Mouse (Mus musculus): Measurements from ENCODE around the gene Rad51ap2.

The Rad51ap2 gene

DNA sequence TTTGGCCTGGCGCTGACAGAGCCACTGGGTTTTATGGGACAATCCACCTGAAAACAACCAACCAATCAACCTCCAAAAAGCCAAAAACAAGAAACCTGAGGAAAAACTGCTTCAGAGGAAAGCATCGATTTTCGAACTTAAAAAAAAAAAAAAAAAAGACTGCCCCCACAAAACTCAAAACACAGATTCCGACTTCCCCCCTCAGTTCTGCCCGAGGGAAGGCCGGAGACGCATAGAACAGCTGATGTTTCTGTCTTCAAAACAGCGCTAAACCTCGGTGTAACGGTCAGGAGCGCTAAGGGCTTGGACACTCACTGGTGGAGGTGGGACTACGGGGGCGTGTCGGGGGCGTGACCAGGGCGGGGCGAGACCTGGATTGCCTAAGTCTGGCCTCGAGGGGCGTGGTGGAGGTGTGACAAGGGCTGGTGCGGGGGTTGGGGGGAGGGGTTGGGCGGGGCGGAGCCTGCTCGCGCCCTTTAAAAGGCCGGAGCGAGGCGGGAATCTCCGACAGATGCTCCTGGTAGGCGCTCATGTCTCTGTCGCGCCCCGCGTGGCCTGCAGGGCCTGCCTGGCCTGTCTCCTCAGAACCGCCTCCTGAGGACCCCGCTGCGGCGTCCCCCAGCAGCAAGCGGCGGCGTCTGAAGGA lies at the start of gene Rad51ap2:
Gene Rad51ap2 (plus strand): TSS at position 531 of the 646 bp plus-strand sequence.
- peak; percentile 98 for DNase-seq

DNA sequence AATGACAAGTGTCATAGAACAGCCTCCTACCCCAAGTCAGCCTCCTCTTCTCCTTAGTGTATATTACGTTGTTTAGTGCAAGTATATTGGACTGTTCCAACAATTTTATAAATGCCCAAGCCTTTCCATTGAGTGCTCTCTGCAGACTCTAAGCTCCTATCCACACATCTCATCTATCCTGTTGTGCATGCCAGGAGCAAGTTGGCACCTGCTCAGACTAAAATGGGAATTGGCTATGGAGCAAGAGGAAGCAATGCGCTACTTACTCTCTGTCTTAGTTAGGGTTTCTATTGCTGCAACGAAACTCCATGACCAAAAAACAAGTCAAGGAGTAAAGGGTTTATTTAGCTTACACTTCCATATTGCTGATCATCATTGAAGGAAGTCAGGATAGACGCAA lies 48.2 kb upstream of the Rad51ap2 start:
- DNase-seq = peak; percentile 78

DNA sequence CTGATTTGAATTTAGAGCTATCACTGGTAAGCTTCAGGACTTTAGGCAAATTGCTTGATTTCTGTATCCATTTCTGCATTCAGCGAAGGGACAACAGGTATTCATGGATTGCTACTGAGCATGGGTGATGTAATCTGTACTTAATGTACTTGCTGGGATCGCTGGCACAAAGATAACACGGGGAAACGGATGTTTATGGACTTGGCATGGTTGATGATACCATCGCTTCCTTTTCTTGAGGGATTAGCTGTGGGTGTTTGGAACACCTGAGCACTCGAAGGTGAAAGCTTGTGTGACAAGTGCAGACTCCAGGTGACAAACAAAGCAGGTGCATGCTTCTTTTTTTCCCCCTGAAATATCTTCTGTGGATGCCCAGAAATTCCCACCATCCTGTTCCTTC lies 37.8 kb upstream of the Rad51ap2 start:
- DNase-seq = peak; percentile 61

DNA sequence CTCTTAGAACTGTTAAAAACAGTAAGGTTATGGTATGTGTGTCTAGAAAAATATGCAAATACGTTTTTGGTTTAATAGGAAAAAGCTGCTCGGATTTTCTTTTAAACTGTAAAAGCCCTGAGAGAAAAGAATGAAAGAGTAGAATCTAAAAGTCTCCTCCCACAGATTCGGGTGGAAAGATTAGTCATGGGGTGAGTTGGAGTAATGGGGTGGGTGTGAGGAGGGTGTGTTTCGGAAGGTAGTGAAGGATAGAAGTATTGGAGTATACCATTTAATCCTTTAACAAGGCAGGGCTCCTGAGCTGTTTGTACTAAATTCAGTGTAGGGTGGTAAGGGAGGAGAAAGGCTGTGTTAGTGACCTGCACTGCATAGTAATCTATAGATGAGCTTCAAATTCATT lies 28.5 kb upstream of the Rad51ap2 start:
- no peak for DNase-seq

DNA sequence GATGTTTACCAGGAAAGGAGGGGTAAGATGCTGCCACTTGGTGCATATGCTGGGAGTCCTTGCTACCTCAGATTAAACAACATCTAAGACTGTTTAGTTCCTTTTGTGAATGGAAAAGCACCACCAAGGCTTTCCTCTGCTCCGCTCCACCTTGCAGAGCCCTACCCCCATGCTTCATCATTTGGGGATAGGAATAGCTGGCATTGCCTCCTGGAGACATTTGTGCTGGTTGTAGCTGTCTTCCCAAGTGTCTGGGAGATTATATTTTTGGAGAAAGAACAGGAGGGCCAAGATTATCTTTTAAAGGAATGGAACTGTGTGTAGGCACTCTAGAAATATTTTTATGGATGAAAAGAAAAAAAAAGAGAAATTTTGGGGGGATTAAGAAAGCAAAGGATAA lies 22.8 kb upstream of the Rad51ap2 start:
- DNase-seq = no peak

DNA sequence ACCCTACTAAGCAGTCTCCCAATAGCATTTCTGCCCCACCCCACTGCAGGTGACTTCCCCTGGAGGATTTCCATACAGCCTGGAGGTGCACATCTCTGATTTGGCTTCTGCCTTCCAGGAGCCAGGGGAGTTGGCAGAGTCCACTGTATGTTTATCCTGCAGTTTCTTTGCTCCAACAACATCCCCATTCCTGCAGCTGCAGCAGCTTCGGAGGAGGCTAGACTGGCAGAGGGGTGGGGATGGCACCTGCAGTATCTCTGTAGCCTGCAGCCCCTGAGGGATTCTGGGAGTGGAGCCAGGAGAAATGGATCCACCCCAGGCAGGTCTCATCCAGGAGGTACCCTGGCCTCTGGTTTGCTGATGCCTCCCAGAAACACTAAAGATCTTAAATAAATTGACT lies 22.2 kb upstream of the Rad51ap2 start:
- DNase-seq = peak; percentile 74

DNA sequence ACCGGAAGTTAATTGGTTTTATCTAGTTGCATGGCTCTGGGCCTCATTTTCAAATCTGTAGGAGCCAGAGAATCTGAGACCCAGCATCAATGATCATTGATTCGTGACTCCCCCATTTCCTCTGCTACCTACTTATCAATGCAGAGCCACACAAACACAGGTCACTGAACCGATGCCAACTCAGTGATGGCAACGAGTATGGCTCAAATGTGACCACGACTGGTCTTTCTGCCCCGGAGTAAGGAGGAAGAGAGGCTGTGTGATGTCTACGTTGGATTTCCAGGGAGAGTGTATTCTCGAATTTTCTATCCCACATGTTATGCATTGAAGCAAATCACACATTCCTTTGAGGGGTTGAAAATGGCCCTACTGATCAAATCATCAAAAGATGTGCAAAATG lies 21.4 kb upstream of the Rad51ap2 start:
- DNase-seq = peak; percentile 67

DNA sequence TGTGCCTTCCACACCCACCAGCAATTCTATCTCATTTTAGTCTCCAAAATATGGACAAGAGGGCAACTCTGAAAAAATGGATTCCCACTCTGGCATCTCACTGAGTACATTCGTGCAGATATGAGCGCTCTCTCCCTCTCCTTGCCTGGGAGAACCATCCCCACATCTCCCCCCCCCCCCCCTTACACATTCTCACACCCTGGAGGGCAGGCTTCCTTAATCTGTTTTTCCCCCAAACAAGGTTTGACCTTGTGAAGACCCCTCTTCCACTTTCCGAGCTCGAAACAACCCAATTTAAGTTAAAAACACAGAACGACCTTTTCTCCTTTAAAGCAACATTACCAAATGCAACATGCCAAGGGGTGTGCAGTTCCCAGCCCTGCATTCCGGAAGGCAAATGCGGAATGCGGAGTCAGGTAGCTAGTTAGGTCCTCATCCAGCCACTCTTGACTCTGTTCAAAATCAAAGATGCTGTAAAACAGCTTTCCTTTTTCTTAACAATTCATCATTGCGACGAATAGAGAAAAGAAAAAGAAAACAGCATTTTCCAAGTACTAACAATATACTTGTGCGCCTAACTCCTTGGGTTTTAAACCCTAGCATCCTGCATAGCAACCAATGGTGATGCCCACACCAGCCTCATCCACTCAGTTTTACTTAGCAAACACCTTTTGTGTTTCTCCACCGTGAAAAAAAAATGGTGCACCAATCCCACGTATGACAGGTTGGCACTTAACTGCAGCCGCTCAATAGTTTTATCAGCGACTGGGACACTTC lies 20.4 kb upstream of the Rad51ap2 start:
- DNase-seq = peak; percentile 70

DNA sequence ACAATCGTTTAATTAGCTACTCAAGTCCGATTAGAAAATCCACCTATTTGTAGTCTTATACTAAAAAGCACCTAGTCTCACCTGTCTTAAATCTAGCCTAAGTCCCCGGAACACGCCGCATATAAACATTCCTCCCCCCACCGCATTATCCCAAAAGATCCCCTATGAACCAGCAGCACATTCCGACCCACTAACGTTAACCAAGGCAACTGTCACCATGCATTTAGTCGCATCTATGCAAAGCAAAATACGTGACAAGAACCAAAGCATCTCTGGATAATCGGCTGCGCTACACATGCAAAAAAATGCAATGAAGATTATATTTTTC lies 19.9 kb upstream of the Rad51ap2 start:
- DNase-seq = no peak

DNA sequence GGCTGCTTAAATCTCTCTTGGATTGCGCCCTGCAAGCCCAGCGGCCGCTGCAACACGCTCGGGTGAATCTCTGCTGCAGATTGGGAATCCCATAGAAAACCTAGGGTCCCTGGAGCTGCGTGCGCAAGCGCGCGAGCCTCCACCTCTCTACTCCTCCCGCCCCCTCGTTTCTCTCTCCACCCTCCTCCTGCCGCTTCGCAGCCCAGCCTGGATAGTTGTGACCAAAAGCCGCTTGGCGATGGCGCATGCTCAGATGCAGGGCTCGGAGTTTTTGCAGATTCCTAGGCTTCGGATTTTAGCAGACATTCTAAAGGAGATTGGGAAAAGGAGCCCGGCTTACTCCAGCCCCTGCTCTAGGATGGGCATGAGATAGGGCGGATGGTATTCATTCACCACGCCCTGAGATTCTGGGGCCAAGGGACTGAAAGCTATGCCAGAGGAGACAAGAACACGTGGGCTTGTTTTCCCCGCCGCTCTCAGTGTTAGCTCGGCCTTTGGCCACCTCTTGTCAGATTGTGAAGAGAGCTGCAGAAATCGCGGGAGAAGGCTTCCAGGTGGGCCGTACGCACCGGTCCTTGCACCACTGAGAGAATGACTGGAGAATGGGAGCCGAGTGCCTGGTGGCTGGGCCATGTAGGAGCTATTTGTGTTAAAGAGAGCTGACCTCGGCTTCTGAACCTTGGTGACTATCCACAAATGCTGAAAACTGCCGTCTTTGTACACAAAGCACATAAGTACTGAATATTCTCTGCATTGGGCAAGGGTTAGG lies 19.2 kb upstream of the Rad51ap2 start, which contains the start of gene Vsnl1:
Gene Vsnl1 (minus strand): TSS at position 117 of the 769 bp plus-strand sequence.
- DNase-seq = peak; percentile 96

DNA sequence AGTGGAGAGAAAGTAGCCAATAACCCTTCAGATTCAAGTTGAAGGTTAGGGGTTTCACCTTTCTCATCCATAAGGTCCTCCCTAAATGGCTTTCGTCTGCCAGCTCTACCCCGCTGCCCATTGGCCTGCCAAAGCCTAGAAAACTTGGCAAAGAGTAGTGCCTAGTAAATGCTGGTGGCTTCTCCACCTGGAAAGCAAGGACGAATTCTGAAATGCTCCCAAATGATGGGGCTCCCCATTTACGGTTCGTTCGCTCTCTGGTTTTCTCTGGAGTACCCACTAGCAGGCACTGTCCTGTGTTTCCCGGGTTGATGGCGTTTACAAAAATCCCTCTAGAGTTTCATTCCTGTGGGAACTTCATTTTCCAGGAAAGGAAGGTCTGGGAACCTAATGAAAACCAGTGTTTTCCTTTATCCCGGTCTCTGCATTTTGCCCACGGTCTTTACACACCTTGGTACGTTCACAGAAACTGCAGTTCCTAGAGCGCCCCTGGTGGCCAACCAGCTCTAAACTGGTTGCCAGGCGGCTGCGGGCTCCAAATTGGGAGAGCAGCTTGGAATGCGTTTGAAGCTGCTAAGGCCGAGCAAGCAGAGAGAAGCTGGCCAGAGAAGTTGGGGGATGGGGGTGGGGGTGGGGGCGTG lies 18.5 kb upstream of the Rad51ap2 start:
- DNase-seq = peak; percentile 96

DNA sequence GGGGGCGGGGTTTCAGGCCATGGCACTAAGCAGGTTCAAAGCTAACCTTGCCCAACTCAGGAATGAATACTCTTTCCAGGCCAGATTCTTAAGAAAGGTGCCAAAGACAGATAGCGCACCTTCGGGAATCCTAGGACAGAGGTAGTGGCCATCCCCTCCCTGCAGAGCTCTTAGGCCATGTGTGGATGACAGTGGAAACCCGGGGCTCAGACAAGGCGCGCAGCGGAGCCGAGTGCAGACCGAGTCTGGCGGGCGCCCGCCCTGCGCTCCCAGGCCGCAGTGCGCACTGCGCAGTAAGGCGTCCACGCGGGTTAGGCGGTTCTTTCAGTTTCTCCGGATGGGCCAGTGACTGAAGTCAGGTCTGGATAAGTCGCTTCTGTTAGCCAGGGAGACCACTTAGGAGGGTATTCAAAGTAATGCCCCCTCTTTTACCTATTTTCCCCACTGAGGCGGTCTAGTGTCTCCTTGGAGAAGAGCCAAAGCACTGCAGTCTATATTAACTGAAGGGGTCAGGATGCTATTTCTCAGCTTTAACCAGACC lies 17.9 kb upstream of the Rad51ap2 start:
- DNase-seq = peak; percentile 72

DNA sequence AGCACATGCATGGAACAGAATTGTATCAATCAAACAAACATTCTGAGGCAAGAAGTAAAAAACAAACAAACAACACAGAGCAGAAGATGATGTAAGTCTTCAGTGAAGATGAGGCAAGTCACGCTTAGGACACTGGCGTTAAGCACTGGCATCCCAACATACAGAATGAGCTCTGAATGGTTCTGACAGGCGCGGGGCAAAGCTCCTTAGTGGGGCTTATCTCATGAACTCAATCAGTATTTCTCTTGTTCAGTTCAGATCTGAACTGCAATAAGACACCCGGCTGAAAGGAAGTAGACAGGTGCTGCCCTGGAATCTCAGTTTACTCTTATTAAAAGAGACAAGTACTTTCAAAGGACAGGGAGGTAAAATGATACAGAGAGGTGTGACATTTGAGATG lies 1.7 kb upstream of the Rad51ap2 start:
- DNase-seq = no peak

DNA sequence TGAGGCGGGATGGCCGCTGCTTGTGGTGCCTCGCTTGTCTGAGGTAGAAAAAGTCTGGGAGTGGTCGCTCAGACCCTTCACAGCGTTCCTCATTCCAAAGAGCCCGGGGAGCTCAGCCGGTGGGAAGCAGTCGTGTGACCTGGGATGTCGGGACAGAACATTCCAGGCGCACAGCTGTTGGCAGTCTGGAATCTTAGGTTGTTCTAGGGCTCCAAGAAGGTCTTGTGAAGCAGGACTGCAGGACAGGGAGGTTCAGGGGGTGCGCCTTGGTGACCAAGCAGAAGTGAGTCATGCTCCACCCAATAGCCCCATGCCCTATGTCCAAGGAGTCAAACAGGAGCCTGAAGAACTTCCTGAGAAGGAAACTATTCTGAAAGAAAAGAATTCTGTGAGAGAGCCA lies 334 bp downstream of the Rad51ap2 start:
- DNase-seq = no peak

DNA sequence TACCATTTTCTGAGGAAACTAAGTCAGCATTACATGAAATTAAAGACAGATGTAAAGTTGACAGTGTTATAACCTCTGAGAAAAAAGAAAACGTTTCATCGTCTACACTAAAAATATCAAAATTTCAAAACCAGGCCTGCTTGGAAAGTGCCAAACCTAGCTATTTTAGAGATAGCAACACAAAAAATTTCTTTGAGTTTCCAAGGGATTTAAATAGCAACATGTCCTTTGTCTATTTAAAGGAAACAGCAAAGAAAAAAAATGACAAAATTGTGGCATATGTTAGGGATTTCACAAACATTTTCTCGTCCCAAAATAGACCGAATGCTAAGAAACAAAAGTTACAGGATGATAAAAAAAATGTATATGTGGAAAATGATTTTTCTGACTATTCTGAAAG lies 753 bp downstream of the Rad51ap2 start:
- DNase-seq = no peak
